8 mouse cellular contexts compared by ENCODE assay signal in genomic region chr2:93470849-93471576, GRCm38 (mm10). TPM values are rescaled to one million over a fixed set of nuclear protein-coding genes. Genes with fewer than 3 reads are reported as not detected.
DNase-seq lines count a peak whose midpoint lies in the region; ATAC-seq and TF ChIP-seq lines count a peak whose summit lies in the region.

No protein-coding gene starts in this region.

- no peak for TF ChIP-seq EP300 in lung, postnatal 0 days (IDR thresholded peaks at IDR 0.05)

- 11% methylated on average over 3 of the region's 3 CpGs for WGBS in hindbrain, embryonic 12.5 days
- 13% methylated on average over 3 of the region's 3 CpGs for WGBS in lung, postnatal 0 days

- peak; percentile 26; the same call in 1 of the 2 replicates for ATAC-seq in hindbrain, embryonic 12.5 days (ENCODE audit: low FRiP score)
- ATAC-seq in lung, postnatal 0 days, result peak; percentile 58

- no peak overlapping the region for H3K4me3 ChIP-seq in hindbrain, embryonic 12.5 days
- H3K4me3 ChIP-seq in lung, postnatal 0 days (ENCODE audit: low read depth, low read length), result peak overlapping the region; percentile 36

- H3K27me3 ChIP-seq in hindbrain, embryonic 12.5 days, result peaks cover 11% of the 10 kb centered on the region
- H3K27me3 ChIP-seq in lung, postnatal 0 days (replicated peaks; ENCODE audit: insufficient read depth, low read length), result no peaks in the 10 kb centered on the region

- peak; percentile 97 for TF ChIP-seq CTCF in lung, postnatal 0 days (IDR thresholded peaks at IDR 0.05)

- no peaks in the 10 kb centered on the region for H3K36me3 ChIP-seq in hindbrain, embryonic 12.5 days
- H3K36me3 ChIP-seq in lung, postnatal 0 days (ENCODE audit: insufficient read depth, low read length), result no peaks in the 10 kb centered on the region

- no peak overlapping the region for H3K27ac ChIP-seq in hindbrain, embryonic 12.5 days
- H3K27ac ChIP-seq in lung, postnatal 0 days (ENCODE audit: low read length), result no peak overlapping the region

- H3K4me1 ChIP-seq in hindbrain, embryonic 12.5 days, result peaks cover 11% of the 10 kb centered on the region
- H3K4me1 ChIP-seq in lung, postnatal 0 days (ENCODE audit: insufficient read depth, low read depth, low read length), result peaks cover 7% of the 10 kb centered on the region

- no peak overlapping the region for H3K4me2 ChIP-seq in hindbrain, embryonic 12.5 days (replicated peaks)
- H3K4me2 ChIP-seq in lung, postnatal 0 days (replicated peaks; ENCODE audit: low read depth, low read length), result peak overlapping the region; percentile 67

- H3K9me3 ChIP-seq in hindbrain, embryonic 12.5 days (replicated peaks), result no peaks in the 10 kb centered on the region
- no peaks in the 10 kb centered on the region for H3K9me3 ChIP-seq in lung, postnatal 0 days (ENCODE audit: low read length)

- H3K9ac ChIP-seq in hindbrain, embryonic 12.5 days, result no peak overlapping the region
- H3K9ac ChIP-seq in lung, postnatal 0 days (replicated peaks; ENCODE audit: low read depth), result no peak overlapping the region

- DNase-seq in MN1 (ENCODE audit: low spot score), result peak; percentile 86
- peak; percentile 78 for DNase-seq in cerebellum, adult 9-11 months
- DNase-seq in frontal cortex, adult 2 months (ENCODE audit: extremely low spot score in 1 of 2, low spot score in 1 of 2), result peak; percentile 64 to 94
- DNase-seq in layer of hippocampus, postnatal 10 days (ENCODE audit: low spot score in 2 of 2), result peak; percentile 86 to 87
- DNase-seq in lung, postnatal 0 days (ENCODE audit: low spot score), result peak; percentile 89
- peak; percentile 94 for DNase-seq in retina, embryonic 14.5 days (ENCODE audit: low spot score)
- DNase-seq in thymus, postnatal 36 days, result peak; percentile 82 to 85

RNA-seq across cellular contexts. Expression of gene Cd82, which starts 8.1 kb away (rescaled TPM):
- polyA plus RNA-seq in frontal cortex, adult 2 months (2012; rRNA removed), result 28.7 and 30.1 TPM in 2 replicates
- polyA plus RNA-seq in hindbrain, embryonic 12.5 days (2016; fragmentation: Nextera tagmentation; extraction: Ambion mirVana), result 13.2 and 15.4 TPM in 2 replicates
- 10 to 100 TPM; 11.4 to 12.4 TPM for total RNA-seq in layer of hippocampus, postnatal 10 days (2021)
- polyA plus RNA-seq in lung, postnatal 0 days (2015; fragmentation: Nextera tagmentation; extraction: Ambion mirVana), result 94.1 and 106 TPM in 2 replicates
